Mouse (Mus musculus): ENCODE data around the gene Myl3. TPM values are rescaled to one million over a fixed set of nuclear protein-coding genes. Genes with fewer than 3 reads are reported as not detected.

The Myl3 gene
- total RNA-seq, 2 experiments from 2014 or later = not detected

DNA sequence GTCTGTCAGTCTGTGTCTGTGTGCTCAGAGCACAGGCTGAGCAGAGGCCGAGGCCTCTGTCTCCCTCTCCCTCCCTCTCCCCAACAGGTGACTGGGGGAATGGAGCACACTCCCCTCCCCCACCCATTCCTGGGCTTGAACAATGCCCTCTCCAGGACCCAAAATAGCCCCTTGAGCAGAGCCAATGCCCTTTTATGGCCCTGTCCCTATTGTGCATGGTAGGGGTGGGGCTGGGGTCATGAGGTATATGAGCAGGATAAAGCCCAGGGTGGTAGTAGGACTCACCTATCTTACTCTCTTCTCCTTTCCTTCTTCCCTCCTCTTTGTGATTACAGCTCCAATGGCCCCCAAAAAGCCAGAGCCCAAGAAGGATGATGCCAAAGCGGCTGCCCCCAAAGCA is 21.7 kb downstream of the Myl3 start:
- DNase-seq = no peak

DNA sequence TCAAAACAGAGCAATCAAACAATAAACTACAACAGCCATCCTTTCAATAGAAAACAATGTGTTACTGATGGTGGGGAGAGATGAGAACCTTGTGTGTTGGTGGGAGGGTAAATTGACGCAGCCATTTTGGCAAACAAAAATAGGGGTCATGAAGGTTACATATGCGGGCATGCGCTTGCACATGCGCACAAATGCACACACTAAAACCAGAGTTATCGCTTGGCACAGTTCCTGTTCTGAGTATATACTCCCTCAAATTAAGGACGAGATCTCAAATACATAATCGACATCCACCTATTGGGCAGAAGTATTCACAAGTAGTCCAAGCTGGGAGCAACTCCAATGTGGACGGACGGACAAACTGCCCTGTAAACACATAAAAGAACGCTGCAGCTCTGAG is 30.7 kb downstream of the Myl3 start:
- no peak for DNase-seq

DNA sequence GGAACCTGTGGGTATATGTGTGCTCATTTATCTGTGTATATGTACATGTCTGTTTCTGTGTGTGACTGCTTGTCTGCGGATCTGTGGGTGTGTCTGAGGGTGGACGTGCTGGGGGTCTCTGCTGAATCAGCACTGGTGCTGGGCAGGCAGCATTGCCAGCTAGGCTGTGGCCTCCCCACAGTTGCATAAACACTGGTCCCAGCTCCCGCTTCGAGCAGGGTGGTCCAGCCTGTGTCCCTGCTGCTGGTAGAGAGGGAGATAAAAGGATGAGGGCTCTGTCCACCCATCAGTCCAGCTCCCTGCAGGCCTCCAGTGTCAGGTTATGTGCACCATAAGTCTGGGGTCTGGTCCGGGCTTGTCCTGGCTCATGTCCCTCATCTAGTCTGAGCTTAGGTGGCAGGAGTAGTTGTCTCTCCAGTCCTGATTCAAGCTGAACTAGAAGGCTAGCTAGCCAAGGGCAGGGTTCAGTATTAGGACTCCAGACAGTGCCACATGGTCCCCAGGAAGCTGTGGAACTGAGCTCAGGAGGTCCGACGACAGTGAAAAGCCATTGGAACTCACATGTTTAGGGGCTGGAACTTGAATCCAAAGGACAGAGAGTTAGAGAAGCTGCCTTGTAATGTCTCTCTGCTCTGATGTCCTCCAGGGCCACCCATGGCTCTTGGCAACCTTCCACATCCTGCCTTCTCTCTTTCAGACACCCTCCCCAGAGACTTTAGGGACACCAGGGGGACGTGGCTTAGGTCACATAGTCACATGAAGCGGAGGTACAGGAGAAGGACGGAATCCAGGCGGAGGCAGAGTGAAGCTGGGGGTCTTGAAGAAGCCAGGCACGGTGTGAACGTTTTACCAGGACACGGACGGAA is 33.0 kb downstream of the Myl3 start:
- no peak for DNase-seq

DNA sequence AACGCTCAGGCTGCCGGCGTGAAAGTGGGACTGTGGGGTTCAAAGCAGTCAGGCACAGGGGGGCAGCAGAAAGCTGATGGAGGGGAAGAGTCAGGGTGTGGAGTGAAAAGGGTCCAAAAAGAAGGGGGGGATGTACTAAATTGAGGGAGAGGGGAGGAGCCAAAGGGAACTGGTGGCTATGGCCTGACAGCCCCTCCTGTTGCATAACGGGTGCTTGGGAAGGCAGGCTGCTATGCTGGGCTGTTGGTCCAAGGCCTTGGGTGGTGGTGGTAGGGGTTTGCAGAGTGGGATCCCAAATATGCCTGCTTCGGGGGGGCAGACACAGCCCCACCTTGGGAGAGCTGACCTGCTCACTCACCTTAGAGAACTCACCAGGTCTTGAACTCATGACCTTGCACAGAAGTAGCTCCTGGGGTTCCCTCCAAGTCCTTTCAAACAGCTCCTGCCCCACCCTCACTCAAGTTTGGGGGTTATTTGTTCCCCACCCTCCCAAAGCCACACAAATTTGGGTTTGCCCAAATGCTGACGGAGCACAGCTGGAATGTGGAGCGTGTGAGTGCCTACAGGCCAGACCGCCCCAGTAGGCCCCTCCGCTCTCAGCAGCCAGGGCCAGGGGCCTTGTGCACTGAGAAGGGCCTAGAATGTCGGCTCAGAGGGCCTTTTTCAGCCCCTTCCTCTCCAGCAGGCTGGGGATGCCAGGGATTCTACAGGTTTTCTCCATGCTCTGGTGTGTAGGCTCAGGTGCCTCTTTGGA is 33.8 kb downstream of the Myl3 start:
- DNase-seq = no peak

DNA sequence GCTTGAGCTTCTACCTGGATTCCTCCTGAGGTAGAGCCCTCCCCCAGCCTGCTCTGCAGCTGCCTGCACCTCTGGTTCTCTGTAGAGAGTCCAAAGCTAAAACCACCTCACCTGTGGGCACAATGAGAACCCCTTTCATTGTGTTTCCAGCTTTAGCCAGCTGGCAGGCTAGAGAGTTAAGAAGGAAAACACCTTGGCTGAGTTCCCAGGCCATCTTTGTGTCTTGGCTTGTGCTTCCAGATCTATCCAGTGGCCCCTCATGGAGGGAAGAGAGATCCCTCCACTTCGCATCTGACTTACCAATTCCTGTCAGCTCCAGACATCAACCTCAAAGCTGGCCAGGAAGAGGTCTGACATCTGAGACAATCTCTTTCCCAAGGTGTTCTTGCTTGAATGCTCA is 36.4 kb downstream of the Myl3 start:
- no peak for DNase-seq

DNA sequence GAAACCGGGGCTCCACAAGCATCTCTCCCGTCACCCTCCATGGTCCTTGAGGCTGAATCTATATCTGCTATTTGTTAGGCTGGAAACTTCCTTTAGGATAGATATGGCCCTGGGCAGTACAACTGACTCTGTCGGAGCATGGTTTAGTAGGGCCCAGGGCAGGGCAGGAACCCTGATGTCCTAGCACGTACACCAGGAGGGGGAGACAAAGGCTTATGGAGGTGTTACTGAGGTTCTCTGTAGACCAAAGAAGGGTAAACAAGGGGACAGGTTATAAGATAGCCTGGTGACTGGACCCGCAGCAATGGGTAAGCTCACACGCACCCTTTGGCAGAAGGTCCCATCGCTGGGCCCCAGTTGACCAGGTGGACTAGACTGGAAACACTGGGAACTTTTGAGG is 36.9 kb downstream of the Myl3 start:
- no peak for DNase-seq

DNA sequence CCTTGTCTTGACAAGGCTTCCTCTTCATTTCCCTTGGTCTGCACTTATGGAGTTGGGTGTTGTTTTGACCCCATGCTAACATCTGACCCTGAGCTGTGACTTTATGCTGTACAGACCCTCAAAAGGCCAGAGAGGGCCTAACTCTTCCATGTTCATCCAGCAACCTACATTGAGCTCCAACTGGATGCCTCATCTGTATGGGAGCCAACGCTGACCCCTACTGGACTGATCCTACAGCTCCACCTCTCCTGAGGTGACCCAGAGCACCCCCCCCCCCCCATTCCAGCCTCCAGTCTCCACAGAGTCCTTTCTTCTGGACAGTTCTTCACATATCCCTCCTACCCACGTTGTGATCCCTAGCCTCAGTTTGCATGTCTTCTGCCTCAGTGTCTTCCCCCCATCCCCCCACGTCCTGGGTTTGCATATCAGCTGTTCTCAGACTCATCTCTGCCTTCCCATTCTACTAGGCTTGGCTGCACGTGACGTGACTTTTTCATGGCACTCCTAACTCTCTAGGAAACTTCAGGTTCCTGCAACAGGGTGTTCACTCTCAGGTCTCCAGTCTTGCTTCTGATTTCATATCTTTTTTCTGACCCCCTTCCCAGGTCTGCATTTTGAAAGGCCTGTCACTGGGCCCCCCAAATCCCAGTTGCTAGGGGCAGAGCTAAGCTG is 37.7 kb downstream of the Myl3 start:
- no peak for DNase-seq

DNA sequence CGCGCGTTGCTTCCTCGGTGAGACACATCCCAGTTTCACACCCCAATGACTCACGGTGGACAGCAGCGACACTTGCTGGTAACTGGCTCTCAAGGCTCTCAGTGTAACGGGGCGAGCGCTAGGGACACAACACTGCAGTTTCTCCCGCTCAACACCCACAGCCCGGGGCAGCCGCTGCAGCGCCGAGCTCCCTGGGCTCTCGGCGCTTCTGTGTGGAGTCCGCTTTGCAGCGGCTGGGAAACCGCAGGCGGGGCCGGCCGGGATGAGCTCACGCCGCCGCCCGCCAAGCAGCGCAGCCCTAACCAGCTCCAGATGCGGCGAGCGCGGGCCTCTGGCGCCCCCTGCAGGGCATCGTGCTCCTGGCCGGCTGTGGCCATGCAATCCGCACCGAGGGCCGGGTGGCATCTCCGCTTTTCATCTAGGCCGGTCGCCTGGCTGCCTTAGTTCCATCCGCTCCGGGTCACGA is 39.6 kb downstream of the Myl3 start:
- DNase-seq = peak; percentile 90 to 91

DNA sequence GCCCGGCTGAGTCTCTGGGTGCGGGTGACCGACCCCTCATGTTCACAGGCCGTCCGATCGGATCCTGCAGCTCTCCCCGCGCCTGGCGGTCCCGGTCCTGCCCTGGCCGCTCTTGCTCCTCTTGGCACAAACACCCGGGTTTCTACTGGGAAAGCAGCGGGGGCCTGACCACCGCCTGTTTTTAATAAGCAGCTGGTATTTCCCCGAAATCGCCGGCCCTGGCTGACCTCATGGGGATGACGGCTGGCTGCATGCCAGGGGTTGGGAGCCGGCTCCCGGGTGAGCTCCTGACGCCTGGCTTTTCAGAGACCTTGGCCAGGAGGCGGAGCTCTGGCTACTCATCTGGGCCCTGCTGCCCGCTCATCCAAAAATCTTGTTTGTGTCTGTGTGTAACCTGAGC is 40.1 kb downstream of the Myl3 start:
- DNase-seq = peak; percentile 69 to 78

DNA sequence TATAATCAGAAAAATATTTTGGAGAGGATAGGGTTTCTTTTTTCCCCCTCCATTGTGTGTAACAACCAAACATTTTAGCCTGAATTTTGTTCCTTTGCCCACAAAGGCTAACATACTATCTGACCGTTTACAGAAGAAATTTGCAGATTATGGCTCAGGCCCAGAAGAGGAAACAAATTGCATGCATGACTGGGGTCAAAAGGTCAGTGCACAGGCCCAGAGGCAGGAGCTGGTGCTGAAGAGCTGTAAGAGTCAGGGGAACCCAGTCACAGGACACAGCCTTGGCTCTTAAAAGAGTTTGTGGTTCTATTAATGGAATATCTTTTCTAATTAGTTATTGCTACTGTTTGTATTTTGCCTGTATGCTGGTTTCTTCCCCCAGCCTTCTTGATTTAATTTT is 42.0 kb downstream of the Myl3 start:
- DNase-seq = no peak

DNA sequence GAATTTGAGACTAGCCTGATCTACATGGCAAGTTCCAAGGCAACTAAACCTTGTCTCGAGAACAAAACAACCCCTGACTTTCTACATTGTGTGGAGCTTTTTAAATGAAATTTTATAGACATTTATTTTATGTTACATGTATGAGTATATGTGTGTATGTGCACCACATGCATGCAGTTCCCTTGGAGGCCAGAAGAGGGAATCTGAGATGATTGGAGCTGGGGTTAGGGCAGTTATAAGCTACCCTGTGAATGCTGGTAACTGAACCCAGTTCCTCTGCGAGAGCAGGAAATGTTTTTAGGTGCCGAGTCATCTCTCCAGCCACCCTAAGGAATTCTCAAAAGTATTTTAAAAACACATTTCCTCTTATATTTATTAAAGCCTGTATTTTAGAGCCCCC is 46.5 kb downstream of the Myl3 start:
- DNase-seq = no peak

DNA sequence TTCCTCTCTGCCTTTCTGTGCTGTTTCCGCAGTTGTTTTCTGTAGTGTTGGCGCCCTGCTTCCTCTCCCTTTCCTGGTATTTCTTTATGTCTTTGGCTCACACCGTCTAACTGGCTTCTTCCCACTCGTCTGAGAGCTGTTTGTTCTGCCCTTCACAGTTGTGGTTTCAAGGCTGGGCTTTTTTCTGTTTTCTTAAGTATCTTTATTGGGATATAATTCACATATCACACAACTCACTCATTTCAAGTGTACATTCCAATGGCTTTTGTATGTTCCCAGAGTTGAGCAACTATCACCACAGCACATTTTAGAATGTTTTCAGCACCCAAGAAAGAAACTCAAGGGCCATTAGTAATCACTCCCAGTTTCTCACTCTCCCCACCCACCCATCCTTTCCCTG is 48.8 kb downstream of the Myl3 start:
- no peak for DNase-seq

DNA sequence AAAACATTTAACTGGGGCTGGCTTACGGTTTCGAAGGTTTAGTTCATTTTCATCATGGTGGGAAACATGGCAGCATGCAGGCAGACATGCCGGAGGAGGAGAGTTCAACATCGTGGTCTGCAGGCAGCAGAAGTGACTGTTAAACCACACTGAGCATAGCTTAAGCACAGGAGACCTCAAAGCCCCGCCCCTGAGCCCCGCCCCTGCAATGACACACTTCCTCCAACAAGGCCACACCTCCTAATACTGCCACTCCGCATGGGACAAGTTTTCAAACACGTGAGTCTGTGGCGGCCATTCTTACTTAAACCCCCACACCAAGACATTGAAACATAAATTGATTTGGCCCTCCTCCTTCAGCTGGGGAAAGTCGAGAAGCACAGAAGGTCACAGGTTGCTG is 55.4 kb downstream of the Myl3 start:
- DNase-seq = no peak

DNA sequence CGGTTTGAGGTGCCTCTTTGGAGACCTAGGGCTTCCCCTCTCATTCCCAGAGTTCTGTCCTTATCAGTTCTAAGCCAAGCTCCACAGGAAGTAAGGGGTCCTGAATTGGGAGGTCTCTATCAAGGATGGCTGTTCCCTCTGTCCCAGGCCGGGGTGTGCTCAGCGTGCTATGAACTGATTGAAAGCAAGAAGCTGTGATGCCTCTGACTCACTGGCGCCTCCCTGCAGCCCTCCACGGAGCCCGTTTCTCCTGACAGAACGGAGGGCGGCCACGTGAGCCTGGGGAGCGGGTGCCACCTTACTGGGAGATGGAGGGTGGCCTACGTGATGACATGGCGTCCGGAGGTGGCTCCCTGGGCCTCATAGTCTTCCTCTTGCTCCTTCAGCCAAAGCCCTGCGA is 56.2 kb downstream of the Myl3 start, which contains the start of gene Prss42:
Gene Prss42, plus strand, starts transcription at position 301 of the 400 bp plus-strand sequence.
- DNase-seq = no peak

DNA sequence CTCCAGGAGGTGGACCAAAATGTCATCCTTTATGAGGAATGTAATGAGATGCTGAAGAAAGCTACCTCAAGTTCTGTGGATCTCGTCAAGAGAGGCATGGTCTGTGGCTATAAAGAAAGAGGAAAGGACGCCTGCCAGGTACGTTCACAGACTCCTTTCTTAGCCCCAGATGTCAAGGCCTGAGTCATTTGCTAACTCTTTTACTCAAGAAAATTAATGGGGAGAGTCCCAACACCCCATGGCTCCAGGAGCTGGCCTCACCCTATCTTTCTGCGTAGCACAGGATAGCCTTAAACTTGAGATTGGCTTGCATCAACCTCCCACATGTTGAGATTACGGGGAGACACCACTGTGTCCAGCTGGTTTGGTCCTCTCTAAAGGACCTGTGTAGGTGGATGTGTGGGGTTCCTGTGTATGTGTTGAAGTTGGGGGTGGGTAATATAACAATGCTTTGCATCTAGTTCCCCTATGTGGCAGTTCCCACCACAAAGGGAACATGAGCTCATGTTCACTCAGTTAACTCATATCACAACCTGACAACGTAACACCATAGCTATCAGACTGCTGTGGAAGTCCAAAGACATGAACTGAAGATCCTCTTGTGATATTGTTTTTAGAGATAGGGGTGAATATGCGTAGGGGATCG is 59.3 kb downstream of the Myl3 start:
- no peak for DNase-seq

DNA sequence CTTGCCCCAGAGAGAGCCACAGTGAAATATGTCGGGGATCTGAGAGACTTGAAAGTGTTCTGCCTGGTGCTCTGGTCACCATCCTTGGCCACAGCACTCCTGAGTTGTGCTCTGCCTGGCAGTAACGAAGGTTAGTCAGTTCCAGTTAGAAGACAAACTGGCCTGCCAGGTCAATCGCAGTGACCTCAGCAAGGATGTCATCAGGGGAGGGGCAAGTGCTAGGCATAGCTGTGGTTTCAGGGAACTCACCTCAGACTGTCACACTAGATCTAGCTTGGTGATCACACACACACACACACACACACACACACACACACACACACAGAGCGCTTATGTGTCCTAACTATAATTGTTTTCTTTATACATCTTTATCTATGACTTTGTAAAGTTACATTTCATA is 61.6 kb downstream of the Myl3 start:
- DNase-seq = no peak

DNA sequence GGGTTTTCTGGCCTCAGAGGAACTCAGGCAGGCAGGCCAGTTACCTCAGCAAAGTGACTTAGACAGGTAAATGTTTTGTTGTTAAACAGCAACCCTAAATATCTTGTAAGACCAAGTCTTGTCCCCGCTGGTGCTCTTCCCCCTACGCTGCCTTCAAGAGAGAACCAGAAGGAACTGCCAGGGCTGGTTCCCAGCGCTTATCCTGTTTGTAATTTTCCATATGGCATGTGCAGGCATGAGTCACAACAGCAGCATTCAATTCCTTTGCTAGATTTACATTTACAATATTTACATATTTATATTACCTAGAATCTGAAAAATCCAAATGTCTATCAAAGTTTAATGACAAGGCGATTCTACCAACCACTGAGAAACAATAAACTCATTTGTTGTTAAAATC is 68.4 kb downstream of the Myl3 start:
- DNase-seq = no peak

DNA sequence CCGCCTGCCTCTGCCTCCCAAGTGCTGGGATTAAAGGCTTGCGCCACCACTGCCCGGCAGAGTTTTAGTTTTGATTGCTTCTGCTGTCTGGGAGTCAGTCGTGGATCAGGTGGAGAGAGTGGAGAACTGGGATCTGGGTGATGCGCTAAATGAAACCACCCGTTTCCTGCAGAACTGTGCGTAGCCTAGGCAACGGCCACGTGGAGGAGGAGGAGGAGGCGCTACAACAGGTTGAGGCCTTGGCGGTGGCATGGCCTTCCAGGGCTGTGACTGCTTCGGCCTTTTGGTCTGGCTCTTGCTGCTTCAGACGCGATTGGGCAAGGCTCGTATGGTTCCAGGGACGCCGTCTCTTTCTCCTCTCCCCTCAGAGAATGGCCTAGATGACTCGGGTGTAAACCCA is 72.1 kb downstream of the Myl3 start, which contains the start of gene Prss44:
Gene Prss44, plus strand, starts transcription at position 206 of the 400 bp plus-strand sequence.
- no peak for DNase-seq

Measured in layer of hippocampus, postnatal 36 days (tissue).